Mouse (Mus musculus) testis, adult 2 months (tissue): ENCODE data around the gene Ubxn1. TPM values are rescaled to one million over a fixed set of nuclear protein-coding genes. Genes with fewer than 3 reads are reported as not detected.

ENCODE experiments used
- H3K27ac ChIP-seq: fragments of 200-500 bp; 2 replicates; pipeline ENCODE4 v1.5.1; 2012; ENCODE audit warnings: low read depth, low read length; ENCODE audit not compliant: control insufficient read depth, insufficient read depth
- H3K27me3 ChIP-seq: fragments of 200-500 bp; 2 replicates; pipeline ENCODE4 v1.6.1; 2012; ENCODE audit warnings: mild to moderate bottlenecking, low read length, moderate library complexity; ENCODE audit not compliant: control insufficient read depth, insufficient read depth
- H3K36me3 ChIP-seq: fragments of 200-500 bp; 2 replicates; pipeline ENCODE4 v1.6.1; 2012; ENCODE audit warnings: mild to moderate bottlenecking, low read length; ENCODE audit not compliant: control insufficient read depth, insufficient read depth
- H3K4me1 ChIP-seq: fragments of 200-500 bp; 2 replicates; pipeline ENCODE4 v1.6.1; 2012; ENCODE audit warnings: low read length; ENCODE audit not compliant: control insufficient read depth, insufficient read depth
- H3K4me3 ChIP-seq: fragments of 200-500 bp; 2 replicates; pipeline ENCODE4 v1.5.1; 2012; ENCODE audit warnings: low read depth, mild to moderate bottlenecking, low read length, moderate library complexity, mixed read lengths; ENCODE audit not compliant: control insufficient read depth
- CTCF ChIP-seq: fragments of 200-500 bp; IDR thresholded peaks from 2 replicates; pipeline ENCODE4 v1.5.1; 2012; ENCODE audit warnings: low read depth, mild to moderate bottlenecking, inconsistent platforms, low read length, moderate library complexity; ENCODE audit not compliant: control insufficient read depth, insufficient read depth, insufficient replicate concordance
- POLR2A ChIP-seq: fragments of 200-500 bp; IDR thresholded peaks from 2 replicates; pipeline ENCODE4 v1.6.1; 2012; ENCODE audit warnings: low read depth, mild to moderate bottlenecking, inconsistent platforms, low read length, moderate library complexity; ENCODE audit not compliant: control insufficient read depth
- polyA plus RNA-seq: library from polyadenylated mRNA; depleted of rRNA; stranded (reverse); fragments of >200 nt; gene quantifications from 2 replicates; pipeline ENCODE4 v1.2.3, GENCODE M21; 2012

The Ubxn1 gene
- polyA plus RNA-seq, 1 experiment: 83.7 TPM

DNA sequence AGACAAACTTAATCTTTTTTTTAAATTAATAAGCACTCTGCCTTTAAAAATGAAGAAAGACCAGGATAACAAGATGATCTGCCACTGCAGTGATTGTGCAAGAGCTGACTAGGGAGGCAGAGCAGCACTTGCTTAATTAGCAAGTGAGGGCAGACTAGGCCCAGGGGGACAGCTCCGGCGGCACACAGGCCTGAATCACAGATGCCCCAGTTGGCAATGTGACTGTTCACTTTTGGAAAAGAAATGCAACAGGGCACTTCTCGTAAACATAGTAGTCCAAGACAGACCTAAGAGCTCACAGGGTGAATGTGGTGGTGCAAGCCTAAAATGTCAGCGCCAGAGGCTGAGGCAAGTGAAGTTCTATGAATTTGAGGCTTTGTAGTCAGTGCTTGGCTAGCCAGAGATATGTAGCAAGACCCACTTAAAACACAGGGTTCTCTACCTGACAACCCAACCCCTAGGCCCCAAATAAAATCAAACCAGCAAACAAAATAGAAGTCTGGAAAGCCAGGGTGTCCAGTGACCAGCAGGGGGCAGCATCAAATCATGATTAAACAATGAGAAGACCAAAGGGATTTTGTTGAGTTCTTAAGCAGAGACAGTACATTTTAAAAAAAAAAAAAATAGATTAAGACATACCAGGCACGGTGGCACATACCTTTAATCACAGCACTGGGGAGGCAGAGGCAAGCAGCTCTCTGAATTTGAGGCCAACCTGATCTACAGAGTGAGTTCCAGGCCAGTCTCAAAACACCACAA is 26.7 kb upstream of the Ubxn1 start:
- no peak overlapping the region for H3K27ac ChIP-seq
- H3K4me1 ChIP-seq: peaks cover 4% of the 10 kb centered on the region
- no peaks in the 10 kb centered on the region for H3K27me3 ChIP-seq
- peaks cover 2% of the 10 kb centered on the region; the same call in 1 of the 2 replicates for H3K36me3 ChIP-seq
- no peak for TF ChIP-seq POLR2A
- no peak for TF ChIP-seq CTCF
- H3K4me3 ChIP-seq: no peak overlapping the region

DNA sequence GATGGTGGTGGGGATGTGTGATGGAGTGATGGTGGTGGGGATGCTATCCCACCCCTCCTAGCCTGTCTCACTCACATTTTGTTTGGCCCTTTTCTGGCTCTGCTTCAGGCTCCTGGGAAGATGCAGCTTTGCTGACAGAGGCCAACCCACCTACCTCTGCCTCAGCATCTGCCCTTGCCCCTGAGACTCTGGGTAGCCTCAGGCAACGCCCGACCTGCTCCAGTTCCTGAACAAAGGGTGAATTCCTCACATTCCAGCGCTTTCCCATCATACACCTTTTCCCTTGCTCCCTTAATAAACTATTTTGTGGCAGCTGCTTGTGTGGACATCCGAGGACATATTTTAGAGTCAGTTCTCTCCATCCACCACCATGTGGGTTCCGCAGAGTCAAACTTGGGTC is 22.9 kb upstream of the Ubxn1 start:
- Histone ChIP-seq H3K27ac (no peak overlapping the region), H3K4me3 (no peak overlapping the region), H3K4me1 (peaks cover 11% of the 10 kb centered on the region), H3K36me3 (no peaks in the 10 kb centered on the region), H3K27me3 (no peaks in the 10 kb centered on the region)
- TF ChIP-seq POLR2A (no peak), CTCF (no peak)

DNA sequence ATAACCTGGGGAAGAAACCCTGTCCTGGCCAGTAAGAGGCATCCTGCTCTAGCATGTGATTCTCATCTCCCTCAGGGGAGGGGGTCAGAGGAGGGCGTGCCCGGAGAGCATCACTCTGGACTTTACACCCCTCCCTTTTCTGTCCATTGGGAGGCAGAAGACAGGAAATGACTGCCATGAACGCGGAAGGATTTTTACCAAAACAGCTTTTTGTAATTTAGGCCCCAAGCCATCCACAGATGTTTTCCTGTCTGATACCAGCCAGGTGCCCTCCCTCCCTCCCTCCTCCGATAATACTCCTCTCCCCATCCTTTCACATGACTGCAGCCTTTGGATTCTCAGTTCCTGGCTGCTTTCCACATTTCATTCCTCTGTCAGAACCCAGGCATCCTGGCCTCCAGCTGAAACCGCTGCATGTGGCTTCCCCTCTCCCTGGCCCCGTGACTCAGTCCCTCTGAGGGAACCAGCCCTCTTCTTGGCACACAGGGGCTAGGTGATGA is 20.8 kb upstream of the Ubxn1 start, which contains the start of gene Lrrn4cl:
Lrrn4cl (plus strand) TSS at position 367 of the 500 bp plus-strand sequence.
- no peaks in the 10 kb centered on the region for H3K36me3 ChIP-seq
- no peaks in the 10 kb centered on the region for H3K27me3 ChIP-seq
- H3K4me3 ChIP-seq: no peak within 1 kb of the TSS
- H3K4me1 ChIP-seq: peaks cover 11% of the 10 kb centered on the region
- TF ChIP-seq POLR2A: no peak
- no peak for TF ChIP-seq CTCF
- H3K27ac ChIP-seq: no peak within 1 kb of the TSS

DNA sequence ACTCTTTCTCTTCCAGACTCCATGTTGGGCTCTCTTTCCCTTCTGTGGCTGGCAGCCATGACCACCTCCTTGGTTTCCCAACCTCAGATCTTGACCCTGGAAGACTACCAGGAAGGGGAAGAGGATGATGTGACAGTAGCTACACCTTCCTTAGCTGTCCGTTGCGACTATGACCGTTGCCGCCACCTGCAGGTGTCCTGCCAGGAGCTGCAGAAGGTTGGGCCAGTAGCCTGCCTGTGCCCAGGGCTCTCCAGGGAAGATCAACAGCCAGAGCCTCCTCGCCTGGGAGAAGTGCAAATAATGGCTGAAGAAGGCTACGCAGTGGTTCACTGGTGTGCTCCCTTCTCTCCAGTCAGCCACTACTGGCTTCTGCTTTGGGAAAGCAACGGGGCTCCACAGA is 19.7 kb upstream of the Ubxn1 start:
- Histone ChIP-seq H3K36me3 (no peaks in the 10 kb centered on the region), H3K4me3 (no peak overlapping the region), H3K27me3 (no peaks in the 10 kb centered on the region), H3K4me1 (peaks cover 11% of the 10 kb centered on the region), H3K27ac (no peak overlapping the region)
- no peak for TF ChIP-seq POLR2A
- no peak for TF ChIP-seq CTCF

DNA sequence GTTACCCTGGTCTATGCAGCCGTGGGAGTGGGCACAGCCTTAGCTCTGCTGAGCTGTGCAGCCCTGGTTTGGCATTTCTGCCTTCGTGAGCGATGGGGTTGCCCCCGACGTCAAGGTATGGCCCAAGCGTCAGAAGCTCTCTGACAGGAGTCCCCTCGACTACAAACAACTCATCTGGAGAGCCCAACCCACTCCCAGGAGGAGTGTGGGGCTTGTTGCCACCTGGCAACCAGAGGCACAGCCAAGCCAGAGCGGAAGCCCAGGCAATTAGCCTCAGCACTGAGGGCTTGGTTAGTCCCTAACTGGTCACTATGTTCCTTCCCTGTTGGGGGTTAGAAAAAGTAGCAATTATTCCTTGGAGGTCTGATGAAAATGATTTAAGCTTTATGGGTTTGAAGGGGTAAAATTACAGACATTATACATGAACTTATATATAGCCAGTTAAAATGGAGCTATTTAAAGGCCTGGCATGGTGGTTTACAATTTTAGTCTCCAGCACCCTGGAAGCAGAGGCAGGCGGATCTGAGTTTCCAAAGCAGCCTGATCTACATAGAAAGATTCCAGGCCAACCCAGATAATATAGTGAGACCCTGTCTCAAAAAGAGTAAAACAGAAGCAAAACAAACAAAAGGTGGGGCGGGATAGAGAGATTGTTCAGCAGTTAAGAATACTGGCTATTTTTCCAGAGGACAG is 18.9 kb upstream of the Ubxn1 start:
- H3K4me3 ChIP-seq: no peak overlapping the region

DNA sequence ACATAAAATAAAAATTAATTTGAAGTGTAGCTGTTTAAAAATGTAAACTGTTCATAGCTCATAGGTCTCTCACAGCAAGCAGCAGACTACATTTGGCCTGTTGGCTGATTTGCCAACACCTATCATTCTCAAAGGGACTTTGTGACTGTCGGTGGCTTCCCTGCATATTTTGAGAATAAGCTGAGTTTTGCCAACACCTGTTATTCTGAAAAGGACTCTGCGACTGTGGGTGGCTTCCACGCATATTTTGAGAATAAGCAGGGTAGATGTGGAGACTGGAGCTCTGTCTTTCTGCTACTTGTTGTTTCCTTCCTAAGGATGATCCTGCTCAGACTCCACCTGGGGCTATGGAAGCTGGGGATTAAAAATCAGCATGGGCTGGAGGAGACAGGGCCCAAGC is 18.2 kb upstream of the Ubxn1 start:
- TF ChIP-seq CTCF: no peak
- TF ChIP-seq POLR2A: no peak
- Histone ChIP-seq H3K36me3 (no peaks in the 10 kb centered on the region), H3K27ac (no peak overlapping the region), H3K4me3 (no peak overlapping the region), H3K27me3 (no peaks in the 10 kb centered on the region), H3K4me1 (peaks cover 11% of the 10 kb centered on the region)

More for the DNA sequence above, 18.9 kb upstream of the Ubxn1 start:
- TF ChIP-seq CTCF (no peak), POLR2A (no peak)
- Histone ChIP-seq H3K27ac (no peak overlapping the region), H3K4me1 (peaks cover 11% of the 10 kb centered on the region), H3K27me3 (no peaks in the 10 kb centered on the region), H3K36me3 (no peaks in the 10 kb centered on the region)

DNA sequence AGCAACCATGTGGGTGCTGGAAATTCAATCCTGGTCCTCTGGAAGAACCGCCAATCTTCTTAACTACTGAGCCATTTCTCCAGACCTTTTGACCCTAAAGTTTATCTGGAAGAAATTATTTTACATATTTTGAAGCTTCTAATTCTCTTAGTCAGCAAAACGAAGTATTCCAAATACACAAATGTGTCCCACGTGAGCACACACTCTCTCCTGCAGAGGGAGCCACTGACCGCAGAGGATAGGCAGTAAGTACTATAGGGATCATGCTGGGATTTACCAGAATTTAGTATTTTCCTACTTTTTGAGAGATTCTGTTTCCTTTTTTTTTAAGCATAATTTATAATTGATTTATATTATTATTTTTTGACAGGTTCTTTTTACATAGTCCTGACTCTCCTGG is 13.6 kb upstream of the Ubxn1 start:
- Histone ChIP-seq H3K36me3 (no peaks in the 10 kb centered on the region), H3K4me1 (no peaks in the 10 kb centered on the region), H3K27ac (no peak overlapping the region), H3K4me3 (no peak overlapping the region), H3K27me3 (no peaks in the 10 kb centered on the region)
- TF ChIP-seq CTCF (peak; percentile 48; the same call in 1 of the 2 replicates), POLR2A (no peak)

DNA sequence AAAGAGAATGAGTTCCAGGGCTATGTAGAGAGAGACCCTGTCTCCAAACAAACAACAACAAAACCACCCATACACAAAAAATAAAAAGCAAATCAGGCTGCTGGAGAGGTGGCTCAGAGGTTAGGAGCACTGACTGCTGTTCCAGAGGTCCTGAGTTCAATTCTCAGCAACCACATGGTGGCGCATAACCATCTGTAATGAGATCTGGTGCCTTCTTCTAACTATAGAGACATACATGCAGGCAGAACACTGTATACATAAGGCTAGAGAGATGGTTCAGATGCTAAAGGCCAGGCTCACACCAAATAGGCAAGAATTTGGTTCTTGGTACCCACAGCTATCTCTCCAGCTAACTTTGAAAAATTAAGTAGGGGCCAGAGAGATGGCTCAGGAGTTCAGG is 12.3 kb upstream of the Ubxn1 start:
- Histone ChIP-seq H3K4me1 (no peaks in the 10 kb centered on the region), H3K27ac (no peak overlapping the region), H3K36me3 (no peaks in the 10 kb centered on the region), H3K4me3 (no peak overlapping the region), H3K27me3 (no peaks in the 10 kb centered on the region)
- no peak for TF ChIP-seq CTCF
- no peak for TF ChIP-seq POLR2A
